Mouse (Mus musculus) brain, embryonic 14.5 days (tissue): ENCODE results near the gene Abcb5. TPM values are rescaled to one million over a fixed set of nuclear protein-coding genes. Genes with fewer than 3 reads are reported as not detected.

Source experiments
- DNase-seq: peaks from one replicate; pipeline ENCODE4 v3.0.0-alpha.2; 2011; ENCODE audit warnings: low read depth
- CTCF ChIP-seq: fragments of 200-500 bp; IDR thresholded peaks from 2 replicates; pipeline ENCODE4 v1.5.1; 2012; ENCODE audit warnings: inconsistent platforms, mild to moderate bottlenecking, moderate library complexity, borderline replicate concordance; ENCODE audit not compliant: insufficient read depth, insufficient read length; ENCODE audit errors: extremely low read depth
- POLR2A ChIP-seq: fragments of 200-500 bp; IDR thresholded peaks from 2 replicates; pipeline ENCODE4 v1.6.1; 2012; ENCODE audit warnings: mild to moderate bottlenecking, inconsistent platforms, borderline replicate concordance; ENCODE audit not compliant: poor library complexity, insufficient read depth, insufficient read length, severe bottlenecking; ENCODE audit errors: extremely low read depth
- polyA plus RNA-seq: library from polyadenylated mRNA; depleted of rRNA; stranded (reverse); fragments of >200 nt; gene quantifications from 2 replicates; pipeline ENCODE4 v1.2.3, GENCODE M21; 2012

The Abcb5 gene
- polyA plus RNA-seq, 1 experiment = not detected

DNA sequence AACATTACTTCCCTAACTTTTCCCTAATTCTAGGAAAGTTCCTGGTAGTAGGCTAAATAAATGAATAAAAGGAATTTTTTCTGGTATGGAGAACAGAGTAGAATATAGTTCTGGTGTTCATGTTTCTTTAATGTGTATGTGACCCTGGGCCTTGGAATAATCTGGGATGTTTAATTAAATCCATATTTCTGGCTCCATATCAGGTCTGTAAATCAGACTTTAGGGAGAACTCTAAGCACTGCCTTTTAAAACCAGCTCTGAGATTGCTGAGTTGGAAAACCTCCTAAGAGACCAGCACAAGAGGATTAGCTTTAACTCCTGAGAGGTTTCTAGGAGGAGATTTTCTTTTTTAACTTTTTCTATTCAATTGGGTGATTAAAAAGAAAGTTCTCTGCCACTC is 83.4 kb downstream of the Abcb5 start:
- no peak for TF ChIP-seq CTCF
- no peak for TF ChIP-seq POLR2A
- DNase-seq = no peak

DNA sequence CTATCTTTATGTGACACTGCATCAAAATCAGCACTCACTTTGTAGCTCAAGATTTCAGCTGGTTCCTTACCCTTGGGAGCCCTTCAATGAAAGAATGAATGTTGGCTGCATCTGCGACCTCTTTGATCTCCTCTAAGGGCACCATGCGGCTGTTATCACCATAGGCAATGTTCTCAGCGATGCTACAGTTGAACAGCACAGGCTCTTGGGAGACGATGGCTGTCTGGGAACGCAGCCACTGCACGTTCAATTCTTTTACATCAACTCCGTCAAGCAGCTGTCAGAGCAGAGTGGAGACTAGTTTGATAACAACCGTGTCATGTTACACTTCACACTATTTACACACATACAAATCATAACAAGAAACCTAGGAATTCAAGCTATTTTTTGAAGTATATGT is 93.5 kb downstream of the Abcb5 start:
- peak; percentile 28 for DNase-seq
- TF ChIP-seq CTCF (no peak), POLR2A (no peak)

DNA sequence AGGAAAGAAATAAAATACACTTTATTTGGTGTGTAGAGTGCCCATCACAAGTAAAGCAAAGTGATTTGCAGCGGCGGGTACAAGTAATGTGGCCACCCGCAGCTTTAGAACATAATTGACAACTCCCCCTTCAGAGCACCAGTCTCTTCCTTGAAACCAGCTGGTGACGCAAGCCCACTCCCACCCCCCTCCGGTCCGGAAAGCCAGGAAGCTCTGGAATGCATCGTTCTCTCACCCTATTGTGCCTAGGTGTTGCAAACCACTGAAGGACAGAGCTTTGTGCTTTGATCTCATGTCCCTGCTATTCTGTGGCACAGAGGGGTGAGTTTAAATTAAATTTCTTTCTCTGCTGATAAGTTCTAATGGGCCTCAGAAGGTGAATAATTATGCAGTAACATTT is 110.1 kb downstream of the Abcb5 start:
- peak; percentile 59 for DNase-seq
- no peak for TF ChIP-seq CTCF
- TF ChIP-seq POLR2A = no peak

DNA sequence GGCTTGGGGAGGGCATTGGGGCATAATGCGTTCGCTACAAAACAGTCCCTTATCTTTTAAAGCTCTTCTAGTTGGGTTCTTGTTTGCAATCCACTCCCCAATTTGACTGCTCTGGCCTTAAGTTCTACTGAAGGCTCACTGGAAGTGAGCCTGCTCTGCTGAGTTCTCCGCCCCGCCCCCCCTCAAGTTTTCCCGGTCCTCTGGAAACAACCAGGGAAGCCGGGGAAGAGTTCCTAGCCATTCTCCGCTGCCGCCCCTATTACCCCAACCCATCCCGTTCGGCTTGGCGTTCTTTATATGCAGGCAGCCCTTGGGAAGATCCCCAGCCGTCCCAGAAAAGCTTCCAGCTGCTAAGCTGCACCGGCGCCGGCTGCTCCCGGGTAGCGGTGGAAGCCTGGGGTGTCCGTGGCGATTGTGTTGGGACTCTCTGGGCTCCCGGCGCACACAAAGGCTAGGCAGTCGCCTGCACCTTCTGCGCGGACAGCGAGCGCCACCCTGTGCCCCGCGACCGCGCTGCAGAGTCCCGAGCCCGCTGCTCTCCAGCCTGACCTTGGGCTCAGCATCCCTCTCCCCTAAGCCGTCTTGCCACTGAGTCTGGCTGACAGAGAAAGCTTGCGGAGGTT is 111.3 kb downstream of the Abcb5 start:
- peak; percentile 94 for DNase-seq
- TF ChIP-seq POLR2A (no peak), CTCF (peak; percentile 95)

DNA sequence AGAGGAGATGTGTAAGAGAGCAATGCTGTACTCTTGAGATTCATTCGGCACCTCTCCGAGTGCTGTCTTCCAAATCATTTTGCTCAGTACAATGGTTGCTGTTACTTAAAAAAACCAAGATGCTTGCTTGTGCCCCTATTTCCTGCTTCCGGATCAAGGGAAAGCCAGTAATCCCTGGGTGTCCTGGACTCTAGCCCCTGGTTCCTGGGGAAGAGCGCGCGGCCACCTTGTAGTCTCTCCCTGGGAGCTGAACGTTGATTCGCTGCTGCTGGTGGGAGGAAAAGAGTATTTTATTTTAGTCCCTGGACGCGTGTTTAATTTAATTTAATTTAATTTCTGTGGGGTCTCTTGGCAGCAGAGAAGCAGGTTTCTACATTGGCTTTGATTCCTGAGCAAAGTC is 111.8 kb downstream of the Abcb5 start:
- DNase-seq = peak; percentile 70
- TF ChIP-seq CTCF (no peak), POLR2A (no peak)

DNA sequence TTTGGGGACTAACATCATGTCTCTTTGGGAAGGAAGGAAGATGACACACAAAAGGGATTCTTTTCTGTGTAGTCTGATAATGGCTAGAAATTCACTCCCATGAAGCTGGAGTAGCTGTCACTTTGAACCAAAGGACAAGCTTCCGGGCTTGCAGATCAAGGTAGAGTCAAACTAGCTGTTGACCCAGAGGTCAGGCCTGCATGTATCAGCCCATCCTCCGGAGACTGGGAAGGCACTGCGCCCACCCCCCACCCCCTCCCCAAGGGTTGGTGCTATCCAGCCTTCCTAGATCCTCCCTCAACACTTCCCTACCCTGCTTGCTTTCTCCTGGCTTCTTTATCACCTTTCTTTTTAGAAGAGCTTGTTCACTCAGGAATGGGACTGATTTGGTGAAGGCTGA is 112.9 kb downstream of the Abcb5 start:
- DNase-seq = peak; percentile 32
- TF ChIP-seq CTCF = no peak
- no peak for TF ChIP-seq POLR2A

DNA sequence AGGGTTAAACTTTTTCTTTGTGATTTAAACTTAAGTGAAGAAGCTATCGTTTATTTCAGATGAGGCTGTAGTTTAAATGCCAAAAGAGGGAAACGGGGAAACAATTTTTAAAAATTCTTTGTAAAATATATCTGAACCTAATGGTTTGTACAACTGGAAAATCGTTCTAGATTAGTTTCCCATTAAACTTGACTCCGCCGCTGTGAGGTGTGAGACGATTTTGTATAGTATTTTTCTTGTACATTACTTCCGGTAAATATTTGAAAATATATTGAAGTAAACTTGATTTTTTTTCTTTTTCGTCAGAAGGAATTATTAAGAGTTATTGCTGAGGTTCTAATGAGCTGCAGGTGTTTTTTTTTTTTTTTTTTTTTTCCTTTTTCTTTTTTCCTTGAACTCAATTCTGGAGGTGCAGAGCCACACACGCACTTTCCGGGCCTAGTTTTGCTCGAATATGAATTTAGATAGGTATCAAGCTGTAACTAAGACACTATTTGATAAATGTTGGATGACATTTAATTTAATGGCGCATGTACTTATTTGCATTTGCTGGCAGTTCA is 115.3 kb downstream of the Abcb5 start:
- peak; percentile 42 for DNase-seq
- TF ChIP-seq POLR2A (no peak), CTCF (no peak)

DNA sequence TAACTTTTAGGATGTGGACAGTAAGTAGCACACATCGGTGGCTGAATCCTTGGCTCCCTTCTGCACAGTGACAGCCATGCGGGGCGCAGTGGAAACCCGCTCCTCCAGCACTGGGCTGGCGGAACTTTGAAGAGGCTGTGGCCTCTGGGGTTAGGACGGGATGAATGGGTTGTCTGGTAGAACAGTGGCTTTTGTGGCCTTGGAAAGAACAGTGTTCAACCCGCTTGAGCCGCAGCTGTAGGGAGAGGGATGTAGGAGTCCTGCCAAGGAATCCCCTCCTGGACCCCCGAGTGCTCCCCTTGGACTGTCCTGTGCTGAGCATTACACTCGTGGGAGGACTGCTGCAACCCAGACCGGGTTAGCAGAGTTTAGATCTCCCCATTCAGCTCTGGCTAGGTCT is 116.2 kb downstream of the Abcb5 start:
- peak; percentile 64 for DNase-seq

DNA sequence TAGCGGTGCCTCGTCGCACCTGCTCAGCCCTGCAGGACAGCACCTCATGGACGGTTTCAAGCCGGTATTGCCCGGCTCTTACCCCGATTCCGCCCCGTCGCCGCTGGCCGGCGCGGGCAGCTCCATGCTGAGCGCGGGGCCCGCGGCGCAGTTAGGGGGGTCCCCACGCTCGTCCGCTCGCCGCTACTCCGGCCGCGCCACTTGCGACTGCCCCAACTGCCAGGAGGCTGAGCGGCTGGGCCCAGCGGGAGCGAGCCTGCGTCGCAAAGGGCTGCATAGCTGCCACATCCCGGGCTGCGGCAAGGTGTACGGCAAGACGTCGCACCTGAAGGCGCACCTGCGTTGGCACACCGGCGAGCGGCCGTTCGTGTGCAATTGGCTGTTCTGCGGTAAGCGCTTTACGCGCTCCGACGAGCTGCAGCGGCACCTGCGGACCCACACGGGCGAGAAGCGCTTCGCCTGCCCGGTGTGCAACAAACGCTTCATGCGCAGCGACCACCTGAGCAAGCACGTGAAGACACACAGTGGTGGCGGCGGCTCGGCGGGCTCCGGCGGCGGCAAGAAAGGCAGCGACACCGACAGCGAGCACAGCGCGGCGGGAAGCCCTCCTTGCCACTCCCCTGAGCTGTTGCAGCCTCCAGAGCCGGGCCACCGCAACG is 116.9 kb downstream of the Abcb5 start:
- no peak for TF ChIP-seq POLR2A
- TF ChIP-seq CTCF = no peak
- peak; percentile 71 for DNase-seq

More for the DNA sequence above, 116.2 kb downstream of the Abcb5 start:
- no peak for TF ChIP-seq CTCF
- no peak for TF ChIP-seq POLR2A

DNA sequence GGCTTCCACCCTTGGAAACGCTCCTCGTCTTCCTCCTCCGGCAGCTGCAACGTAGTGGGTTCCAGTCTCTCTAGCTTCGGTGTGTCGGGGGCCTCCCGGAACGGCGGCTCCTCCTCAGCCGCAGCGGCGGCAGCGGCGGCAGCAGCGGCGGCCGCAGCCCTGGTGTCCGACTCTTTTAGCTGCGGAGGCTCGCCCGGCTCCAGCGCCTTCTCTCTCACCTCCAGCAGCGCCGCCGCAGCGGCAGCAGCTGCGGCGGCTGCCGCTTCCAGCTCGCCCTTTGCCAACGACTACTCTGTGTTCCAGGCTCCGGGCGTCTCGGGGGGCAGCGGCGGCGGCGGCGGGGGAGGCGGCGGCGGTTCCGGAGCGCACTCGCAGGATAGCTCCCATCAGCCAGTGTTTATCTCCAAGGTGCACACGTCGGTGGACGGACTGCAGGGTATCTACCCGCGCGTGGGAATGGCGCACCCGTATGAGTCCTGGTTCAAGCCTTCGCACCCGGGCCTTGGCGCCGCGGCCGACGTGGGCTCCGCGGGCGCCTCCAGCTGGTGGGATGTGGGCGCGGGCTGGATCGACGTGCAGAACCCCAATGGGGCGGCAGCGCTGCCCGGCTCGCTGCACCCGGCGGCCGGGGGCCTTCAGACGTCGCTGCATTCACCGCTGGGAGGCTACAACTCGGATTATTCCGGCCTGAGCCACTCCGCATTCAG is 117.6 kb downstream of the Abcb5 start:
- peak; percentile 76 for DNase-seq

DNA sequence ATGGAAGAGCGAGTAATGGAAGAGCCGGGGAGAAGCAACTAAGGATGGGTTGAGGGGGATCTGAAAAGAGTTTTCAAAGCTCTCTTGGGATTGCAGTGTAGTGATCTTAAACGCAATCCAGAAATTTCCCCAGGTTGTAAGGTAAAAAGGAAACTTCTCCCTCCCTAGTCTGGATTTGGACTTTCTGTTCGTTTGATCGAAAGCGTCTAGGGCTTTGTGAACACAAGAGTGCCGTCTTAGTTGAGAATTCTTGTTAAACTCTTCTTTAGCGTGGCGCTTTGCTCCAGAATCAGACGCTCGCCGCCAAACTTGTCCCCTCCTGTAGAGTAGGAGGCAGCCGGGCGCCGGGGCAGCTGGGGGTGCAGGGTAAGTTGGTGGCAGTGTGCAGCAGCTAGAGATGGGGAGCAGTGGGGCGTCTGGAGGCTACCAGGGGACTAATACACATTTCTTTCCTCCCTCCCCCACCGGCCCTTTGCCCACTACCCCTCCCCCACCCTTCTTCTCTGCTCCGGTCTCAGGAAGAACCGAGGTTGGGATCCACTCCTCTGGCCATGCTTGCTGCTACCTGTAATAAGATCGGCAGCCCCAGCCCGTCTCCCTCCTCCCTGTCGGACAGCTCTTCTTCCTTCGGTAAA is 118.2 kb downstream of the Abcb5 start:
- no peak for TF ChIP-seq POLR2A
- no peak for TF ChIP-seq CTCF
- DNase-seq = peak; percentile 72

More for the DNA sequence above, 117.6 kb downstream of the Abcb5 start:
- TF ChIP-seq POLR2A (no peak), CTCF (peak; percentile 24; the same call in 1 of the 2 replicates)

DNA sequence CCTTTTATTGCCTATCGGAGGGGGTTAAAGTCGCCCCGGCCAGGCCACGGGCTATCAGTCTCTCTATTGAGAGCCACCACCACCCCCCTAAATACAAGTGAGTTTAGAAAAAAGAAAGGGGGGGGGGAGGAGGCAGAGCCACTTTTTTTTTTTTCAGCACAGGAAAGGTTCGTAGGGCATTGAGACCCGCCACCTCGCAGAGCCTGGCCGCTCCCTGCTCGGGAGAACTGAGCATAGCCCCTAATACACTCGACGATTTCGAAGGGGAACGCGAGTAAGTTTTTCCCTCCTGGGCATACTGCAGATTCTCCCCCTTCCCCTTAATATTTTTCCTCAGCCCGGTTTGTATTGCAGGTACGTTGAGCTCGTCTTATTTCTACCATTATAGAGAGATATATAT is 118.8 kb downstream of the Abcb5 start:
- DNase-seq = peak; percentile 63
- TF ChIP-seq CTCF (no peak), POLR2A (no peak)
